Mouse (Mus musculus): ENCODE measurements around the gene Clpb.

DNA sequence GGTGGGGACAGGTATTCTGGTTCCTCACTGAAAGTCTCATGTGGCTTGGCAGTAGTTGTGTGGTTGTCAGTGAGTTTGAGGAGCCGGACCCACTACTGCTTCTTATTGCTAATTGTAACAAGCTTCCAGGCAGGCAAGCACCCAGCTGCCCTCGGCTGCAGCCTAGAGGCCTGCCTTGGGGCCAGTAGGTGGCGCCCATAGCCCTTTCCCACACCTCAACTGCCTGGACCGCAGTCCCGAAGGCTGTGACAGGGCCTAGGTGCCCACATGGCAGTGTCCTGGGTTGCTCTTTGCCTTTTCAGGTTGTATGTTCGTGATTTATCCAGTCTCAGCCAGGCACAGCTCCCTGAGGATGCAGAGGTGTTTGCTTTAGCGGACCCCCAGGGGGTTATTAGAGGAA lies 16.2 kb downstream of the Clpb start:
- TF ChIP-seq POLR2A (IDR thresholded peaks at IDR 0.05; ENCODE audit: low read depth, low read length) (no peak), CTCF (IDR thresholded peaks at IDR 0.05; ENCODE audit: borderline replicate concordance, insufficient read depth, low read length) (peak; percentile 79)

Data from embryonic fibroblast, embryonic 13.5 days (primary cell).